Mouse (Mus musculus) adrenal gland (tissue): ENCODE measurements at regions not wholly inside any gene's neighbourhood (a gene's known extent, or its start where the extent isn't known, plus 50 kb on each side); places are given as distances from the start of the nearest gene placed in this dataset.

ENCODE experiments used
- intact Hi-C: fragments of 180-260 bp; cut with DNase I; formaldehyde crosslinking; loops from one replicate; pipeline ENCODE4 v1.15.1; 2025

DNA sequence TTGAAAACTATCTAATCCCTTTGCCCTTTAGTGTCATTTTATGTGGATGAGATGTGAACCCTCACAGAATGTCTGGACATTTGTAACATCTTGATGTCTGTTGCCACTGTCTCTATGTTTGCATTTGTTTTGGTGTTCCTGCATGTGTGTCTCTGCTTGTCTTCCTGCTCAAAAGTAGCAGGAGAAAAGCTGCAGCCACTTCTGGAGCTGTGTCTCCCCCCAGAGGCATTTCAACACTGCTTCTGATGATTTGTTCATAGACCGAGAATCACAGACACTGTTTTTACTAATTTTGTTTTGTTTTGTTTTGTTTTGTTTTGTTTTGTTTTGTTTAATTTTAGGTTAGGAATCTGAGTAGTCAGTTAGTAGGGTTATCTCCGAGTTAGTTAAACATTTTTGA, 883.8 kb downstream of the Gbe1 start:
- intact Hi-C loops, result loop anchor here (10.0 kb wide), 1 partner anchor 363 kb away; no protein-coding TSS in a partner anchor

DNA sequence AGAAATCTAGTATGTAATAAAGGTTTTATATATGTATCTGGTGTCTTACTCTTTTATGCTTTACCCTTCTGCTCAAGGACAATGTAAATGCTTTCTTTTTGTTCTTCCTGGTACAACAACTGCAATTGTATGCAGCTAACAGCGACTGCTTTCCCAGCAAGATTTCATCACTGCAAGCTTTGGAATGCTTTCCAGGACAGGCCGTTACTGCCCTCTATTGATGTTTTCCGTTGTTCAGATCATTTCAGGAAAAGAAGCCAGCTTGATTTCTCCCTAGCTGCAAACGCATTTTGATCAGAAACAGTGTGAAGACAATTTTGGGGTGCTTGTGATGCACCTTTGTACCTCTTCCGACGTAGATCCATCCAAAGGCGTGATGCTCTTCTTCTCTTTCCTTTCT, 895.1 kb downstream of the Gbe1 start:
- intact Hi-C loops, result no loop called here

DNA sequence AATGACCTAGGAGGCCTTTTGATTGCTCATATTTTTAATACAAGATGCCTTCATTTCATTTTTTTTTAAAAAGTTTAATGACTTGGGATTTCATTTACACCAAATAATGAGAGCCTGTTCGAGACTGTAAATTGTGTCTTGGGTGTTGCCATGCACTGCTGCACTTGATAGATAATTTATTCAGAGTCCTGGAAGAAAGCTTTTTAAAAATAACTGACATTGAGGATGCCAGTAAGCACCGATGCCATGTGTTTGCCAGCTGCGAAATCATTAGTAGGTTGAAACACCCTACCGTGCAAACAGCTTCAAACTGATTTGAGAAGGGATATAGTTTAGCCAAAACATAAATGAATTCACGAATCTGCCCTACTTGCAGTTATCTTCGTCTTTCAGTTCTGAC, 910.7 kb downstream of the Gbe1 start:
- intact Hi-C loops, result no loop called here

DNA sequence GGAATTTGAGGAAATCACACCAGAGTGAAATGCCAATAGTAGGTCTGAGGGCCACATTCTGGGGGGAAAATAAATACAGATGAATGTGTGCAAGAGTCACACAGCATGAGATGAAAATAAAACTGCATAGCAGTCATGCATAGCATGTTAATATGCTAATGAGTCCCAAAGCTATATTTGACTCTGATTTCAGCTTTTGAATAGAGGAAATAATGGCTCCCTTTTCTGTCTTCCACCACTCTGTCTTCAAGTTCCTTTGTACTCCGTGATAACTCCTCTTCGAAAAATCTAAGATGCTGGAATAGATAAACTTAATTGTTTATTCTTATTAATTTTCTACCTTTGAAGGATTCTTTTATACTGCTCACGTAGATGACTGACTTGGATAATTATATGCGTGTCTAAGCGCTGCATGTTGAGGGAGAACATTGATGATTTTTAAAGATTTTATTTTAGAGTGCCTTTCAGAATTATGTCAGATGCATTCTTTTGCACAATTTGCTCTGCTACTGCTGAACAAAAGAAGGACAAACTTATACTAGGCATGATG, 916.4 kb downstream of the Gbe1 start:
- intact Hi-C loops, result no loop called here

DNA sequence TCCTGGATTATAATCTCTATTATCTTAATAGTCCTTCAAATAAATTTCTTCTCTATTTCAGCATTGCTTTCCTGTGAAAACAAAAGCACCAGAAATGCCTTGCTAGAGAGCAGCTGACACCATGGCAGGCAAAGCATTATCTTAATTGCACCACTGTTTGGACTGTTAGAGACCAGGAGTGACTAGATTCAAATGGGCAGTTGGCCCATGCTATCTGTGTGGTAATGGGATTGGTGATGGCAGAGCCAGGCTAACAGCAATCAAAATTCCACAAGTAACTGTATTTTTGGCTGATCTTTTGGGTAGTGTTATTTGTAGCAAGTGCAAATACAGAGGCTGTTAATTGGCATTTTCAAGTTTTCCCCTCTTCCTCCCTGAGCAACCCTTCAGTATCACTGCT, 929.3 kb downstream of the Gbe1 start:
- intact Hi-C loops, result no loop called here

DNA sequence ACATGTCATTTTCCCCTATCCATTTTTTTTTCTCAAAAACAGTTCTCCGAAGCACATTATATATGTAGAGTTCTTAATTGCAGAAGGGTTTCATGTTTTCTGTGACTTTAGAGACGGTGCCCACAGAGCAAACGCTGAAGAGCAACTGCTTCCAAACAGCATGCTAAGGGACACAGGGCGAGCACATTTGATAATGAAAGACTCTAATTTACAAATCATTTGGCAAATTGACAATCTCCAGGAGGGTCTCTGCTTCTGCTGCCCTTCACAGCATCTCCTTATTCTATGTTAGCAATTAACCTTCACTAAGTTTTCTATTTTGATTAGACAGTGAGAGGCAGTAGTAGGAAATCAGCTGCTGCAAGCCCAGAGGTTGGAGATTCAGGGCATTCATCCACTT, 929.7 kb downstream of the Gbe1 start:
- intact Hi-C loops, result no loop called here

DNA sequence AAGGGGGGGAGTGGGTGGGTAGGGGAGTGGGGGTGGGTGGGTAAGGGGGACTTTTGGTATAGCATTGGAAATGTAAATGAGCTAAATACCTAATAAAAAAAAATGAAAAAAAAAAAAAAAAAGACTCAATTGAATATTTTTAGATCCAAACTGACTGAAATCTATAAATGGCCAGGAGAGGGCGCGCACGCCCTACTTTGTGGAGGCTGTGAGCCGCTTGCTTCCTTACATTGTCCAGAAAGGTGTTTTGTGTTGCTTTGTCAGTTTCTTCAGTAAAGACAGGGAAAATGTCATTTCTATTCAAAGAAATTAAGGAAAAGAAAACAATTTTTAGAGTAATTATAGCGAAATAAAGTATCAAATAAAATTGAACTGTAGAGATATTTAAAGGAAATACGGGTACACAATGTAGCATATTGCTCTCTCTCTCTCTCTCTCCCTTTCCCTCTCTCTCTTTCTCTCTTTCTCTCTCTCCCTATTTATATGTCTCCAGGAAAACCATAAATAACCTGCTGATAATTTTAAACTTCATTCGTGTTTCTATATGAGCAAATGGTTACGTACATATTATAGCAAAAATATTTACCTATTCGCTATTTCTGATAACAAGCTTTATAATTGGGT, 933.9 kb downstream of the Gbe1 start:
- intact Hi-C loops, result loop anchor here (2.0 kb wide), 1 partner anchor 967 kb away; no protein-coding TSS in a partner anchor

DNA sequence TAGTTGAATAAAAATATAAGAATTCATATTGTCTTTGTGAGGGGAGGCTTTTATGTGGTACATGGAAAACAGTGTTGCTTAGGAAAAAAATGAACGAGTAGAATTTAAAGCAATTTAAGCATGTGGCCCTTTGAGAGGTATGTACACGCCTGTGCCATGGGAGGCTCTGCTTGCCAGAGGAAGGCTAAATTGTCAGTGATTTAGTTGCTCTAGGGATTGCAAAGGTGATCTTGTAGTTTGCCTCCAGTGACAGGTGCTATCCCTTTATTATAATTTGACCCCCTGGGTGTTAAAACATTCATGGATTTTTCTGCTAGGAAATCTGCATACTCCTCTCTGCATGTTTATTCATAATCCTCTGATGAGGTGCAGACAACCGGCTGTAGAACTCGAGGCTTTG, 942.0 kb downstream of the Gbe1 start:
- intact Hi-C loops, result loop anchor here (10.0 kb wide), 1 partner anchor 1349 kb away; no protein-coding TSS in a partner anchor

DNA sequence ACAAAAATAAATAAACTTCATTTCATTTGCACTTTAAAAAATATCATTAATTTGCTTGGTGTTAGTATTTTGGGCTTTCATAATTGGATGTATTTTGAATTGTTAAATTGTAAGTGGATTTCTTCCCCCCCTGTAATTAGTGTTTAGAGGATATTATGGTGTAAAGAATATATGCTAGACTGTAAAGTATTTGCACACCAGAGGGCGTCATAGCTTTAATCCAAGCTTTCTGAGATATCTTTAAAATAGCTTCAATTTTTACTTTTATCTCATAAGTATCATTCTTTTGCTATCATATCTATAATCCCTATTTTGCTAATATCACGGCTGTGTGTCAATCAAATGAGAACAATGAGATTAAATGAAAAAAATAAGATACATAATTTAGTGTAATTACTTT, 942.4 kb downstream of the Gbe1 start:
- intact Hi-C loops, result loop anchor here (10.0 kb wide), 1 partner anchor 1349 kb away; no protein-coding TSS in a partner anchor

DNA sequence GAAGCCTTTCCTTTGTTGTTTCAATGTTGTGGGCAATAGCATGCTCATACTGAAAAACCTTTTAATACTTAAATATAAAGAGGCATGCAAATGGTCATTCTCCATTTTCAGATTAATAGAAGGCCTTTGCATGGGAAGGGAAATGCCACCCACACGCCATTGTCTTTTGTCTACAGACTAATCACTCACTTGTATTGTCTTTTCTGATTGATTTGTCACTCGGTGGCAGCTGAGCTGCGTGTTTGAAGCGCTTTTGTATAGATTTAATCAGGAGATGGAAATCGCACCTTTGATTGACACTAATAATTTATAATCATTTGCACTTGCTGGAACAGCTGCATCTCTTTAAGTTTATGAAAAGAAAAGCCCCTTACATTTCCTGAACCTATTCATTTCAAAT, 953.4 kb downstream of the Gbe1 start:
- intact Hi-C loops, result no loop called here
